Mouse (Mus musculus): Measurements from ENCODE around the gene Fhl4. TPM values are rescaled to one million over a fixed set of nuclear protein-coding genes. Genes with fewer than 3 reads are reported as not detected.

Fhl4 gene
- total RNA-seq, 4 experiments from 2014 or later = 0.81 to 1.6 (median 1.2) TPM

Other genes with a start within 250 kb of the Fhl4 start
- 10 to 100 TPM; 62.5 to 68.6 (median 66.8) TPM for gene Ric8b, start 184.9 kb downstream of the Fhl4 start, total RNA-seq (2022)
- gene Tmem263, start 132 bp upstream of the Fhl4 start, total RNA-seq (2022) = 10 to 100 TPM; 32.6 to 36.6 (median 34.5) TPM
- 10 to 100 TPM; 15.9 to 24.4 (median 18.8) TPM for gene Mterf2, start 25.5 kb upstream of the Fhl4 start, total RNA-seq (2022)
- gene Cry1, start 82.6 kb upstream of the Fhl4 start, total RNA-seq (2022) = 10 to 100 TPM; 15.6 to 24.6 (median 19.7) TPM